Mouse (Mus musculus) neural tube, postnatal 0 days (tissue): Measurements from ENCODE around the gene Tcaim. TPM values are rescaled to one million over a fixed set of nuclear protein-coding genes. Genes with fewer than 3 reads are reported as not detected.

Experiments used
- polyA plus RNA-seq: library from polyadenylated mRNA; unstranded; fragments of >200 nt; fragmentation: Nextera tagmentation; extraction: Ambion mirVana; gene quantifications from 2 replicates; pipeline ENCODE4 v1.2.1, GENCODE M21; 2015

Gene Tcaim
- 8.4 and 11.4 TPM in 2 replicates for polyA plus RNA-seq

GRCm38 (mm10) chr9:122805053-122805844 is at the start of gene Tcaim:
Gene Tcaim (plus strand): TSS chr9:122805539.

GRCm38 (mm10) chr9:122843760-122844159 is 38.4 kb downstream of the Tcaim start, which contains the start of gene Gm35549:
Gene Gm35549 (minus strand): TSS chr9:122844035.

GRCm38 (mm10) chr9:122865697-122866166 is 60.4 kb downstream of the Tcaim start, which contains the start of gene Zfp445:
Gene Zfp445 (minus strand): TSS chr9:122866006.

GRCm38 (mm10) chr9:122885385-122885784 is 80.0 kb downstream of the Tcaim start, which contains the start of gene Zkscan7:
Gene Zkscan7 (plus strand): TSS chr9:122885685.

Other genes starting within 250 kb of the Tcaim start
- gene Topaz1, start 58.2 kb upstream of the Tcaim start, polyA plus RNA-seq, result not detected in 2 replicates
- gene Gm35549, start 38.5 kb downstream of the Tcaim start, polyA plus RNA-seq, result 0.56 TPM in 1 of 2 replicates, not detected in the other
- 46.2 and 54.1 TPM in 2 replicates for gene Zfp445, start 60.5 kb downstream of the Tcaim start, polyA plus RNA-seq
- gene Zkscan7, start 80.1 kb downstream of the Tcaim start, polyA plus RNA-seq, result 1.6 and 2.0 TPM in 2 replicates
- 11.3 and 12.9 TPM in 2 replicates for gene Zfp105, start 117.5 kb downstream of the Tcaim start, polyA plus RNA-seq
- 28.7 and 30.1 TPM in 2 replicates for gene 1110059G10Rik, start 145.5 kb downstream of the Tcaim start, polyA plus RNA-seq
- gene Kif15, start 145.5 kb downstream of the Tcaim start, polyA plus RNA-seq, result 5.4 and 5.5 TPM in 2 replicates
- 36.6 and 38.3 TPM in 2 replicates for gene Tmem42, start 215.8 kb downstream of the Tcaim start, polyA plus RNA-seq
- 0.65 and 0.67 TPM in 2 replicates for gene Tgm4, start 229.2 kb downstream of the Tcaim start, polyA plus RNA-seq